Mouse (Mus musculus) intestine, embryonic 14.5 days (tissue): ENCODE data around the gene Troap. TPM values are rescaled to one million over a fixed set of nuclear protein-coding genes. Genes with fewer than 3 reads are reported as not detected.
"Not testable (repeated sequence)": the region's sequence is repeated elsewhere in the genome, so short reads cannot be mapped to it uniquely, and the experiment has no call there.

Experiments used
- ATAC-seq: fragments of 200-750 bp; cut with Nextera tagmentation; replicated peaks from 2 replicates; pipeline ENCODE4 v1.8.0; 2017; ENCODE audit warnings: low read depth, moderate number of reproducible peaks, moderate TSS enrichment, moderate library complexity; ENCODE audit not compliant: low FRiP score, low TSS enrichment
- DNase-seq: peaks from one replicate; pipeline ENCODE4 v3.0.0-alpha.2; 2018; ENCODE audit warnings: low spot score
- H3K27ac ChIP-seq: fragments of 300-500 bp; sonication (generic); 2 replicates; pipeline ENCODE4 v1.5.1; 2014; ENCODE audit warnings: low read depth, mild to moderate bottlenecking, control low read depth
- H3K27me3 ChIP-seq: fragments of 300-500 bp; sonication (generic); replicated peaks from 2 replicates; pipeline ENCODE4 v1.6.1; 2014; ENCODE audit warnings: low read length, control low read depth; ENCODE audit not compliant: control insufficient read depth, insufficient read depth
- H3K36me3 ChIP-seq: fragments of 300-500 bp; sonication (generic); 2 replicates; pipeline ENCODE4 v1.6.1; 2014; ENCODE audit warnings: low read length, control low read depth; ENCODE audit not compliant: control insufficient read depth, insufficient read depth
- H3K4me1 ChIP-seq: fragments of 300-500 bp; sonication (generic); replicated peaks from 2 replicates; pipeline ENCODE4 v1.6.1; 2014; ENCODE audit warnings: low read length, control low read depth, mixed read lengths; ENCODE audit not compliant: control insufficient read depth, insufficient read depth
- H3K4me2 ChIP-seq: fragments of 300-500 bp; sonication (generic); 2 replicates; pipeline ENCODE4 v1.6.1; 2014; ENCODE audit warnings: low read length
- H3K4me3 ChIP-seq: fragments of 300-500 bp; sonication (generic); 2 replicates; pipeline ENCODE4 v1.5.1; 2014; ENCODE audit warnings: low read depth, low read length, control low read depth, mixed read lengths
- H3K9ac ChIP-seq: fragments of 300-500 bp; sonication (generic); 2 replicates; pipeline ENCODE4 v1.6.1; 2014; ENCODE audit warnings: mild to moderate bottlenecking, low read length
- H3K9me3 ChIP-seq: fragments of 300-500 bp; sonication (generic); 2 replicates; pipeline ENCODE4 v1.6.1; 2016; ENCODE audit warnings: low read length, control low read depth; ENCODE audit not compliant: control insufficient read depth
- WGBS: fragments of 180-500 bp; shearing (Covaris S2); extraction: QIAGEN DNeasy Blood & Tissue Kit; methylation state at CpG from one replicate; pipeline ENCODE4 v1.1.7; 2014; 5-methylcytosine and 5-hydroxymethylcytosine counted together
- polyA plus RNA-seq: library from polyadenylated mRNA; unstranded; fragments of >200 nt; fragmentation: Nextera tagmentation; extraction: Ambion mirVana; gene quantifications from 2 replicates; pipeline ENCODE4 v1.2.1, GENCODE M21; 2014

Gene Troap
- polyA plus RNA-seq, 1 experiment from 2014 or later = 25.4 TPM

DNA sequence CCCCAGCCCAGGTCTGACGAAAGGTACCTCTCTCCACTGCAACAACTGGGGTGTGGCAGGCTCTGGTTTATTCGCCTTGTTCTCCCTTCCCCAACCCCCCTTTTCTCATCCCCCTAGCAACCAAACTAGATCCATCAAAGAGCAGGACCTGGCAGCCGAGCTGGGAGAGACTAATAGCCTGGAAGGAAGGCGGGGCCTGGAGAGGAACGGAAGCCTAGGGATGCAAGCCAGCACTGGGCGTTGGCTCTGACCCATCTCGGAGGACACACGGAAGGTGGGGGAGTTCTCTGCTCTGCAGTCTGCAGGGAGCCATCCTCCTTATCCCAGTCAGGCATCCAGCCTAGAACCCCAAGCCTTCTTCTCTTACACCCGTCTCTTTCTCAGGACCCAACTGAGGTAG lies 21.0 kb upstream of the Troap start:
- ATAC-seq = no peak

GRCm38 (mm10) chr15:99055040-99055439 lies 19.3 kb upstream of the Troap start, which contains the start of gene Prph:
Gene Prph, plus strand, starts transcription at chr15:99055174.
- no peak for DNase-seq
- Histone ChIP-seq H3K4me3 (peak within 1 kb of the TSS; percentile 28), H3K9ac (peak within 1 kb of the TSS; percentile 25; the same call in 1 of the 2 replicates), H3K4me1 (peaks cover 12% of the 10 kb centered on the region), H3K36me3 (no peaks in the 10 kb centered on the region), H3K4me2 (peak within 1 kb of the TSS; percentile 58), H3K27me3 (peaks cover 70% of the 10 kb centered on the region), H3K27ac (no peak within 1 kb of the TSS), H3K9me3 (no peaks in the 10 kb centered on the region)
- WGBS = 2% methylated on average over 25 of the region's 30 CpGs
- ATAC-seq = no peak

More for the DNA sequence above, 21.0 kb upstream of the Troap start:
- Histone ChIP-seq H3K27ac (no peak overlapping the region), H3K4me1 (peaks cover 12% of the 10 kb centered on the region), H3K4me3 (no peak overlapping the region), H3K4me2 (no peak overlapping the region), H3K36me3 (no peaks in the 10 kb centered on the region), H3K9ac (no peak overlapping the region), H3K9me3 (no peaks in the 10 kb centered on the region), H3K27me3 (peaks cover 56% of the 10 kb centered on the region)
- no peak for DNase-seq
- 6% methylated on average over 9 of the region's 9 CpGs for WGBS

GRCm38 (mm10) chr15:99055511-99055961 lies 18.8 kb upstream of the Troap start:
- ATAC-seq (peak; percentile 36; the same call in 1 of the 2 replicates), DNase-seq (peak; percentile 74)
- Histone ChIP-seq H3K4me2 (peak overlapping the region; percentile 58), H3K27ac (no peak overlapping the region), H3K9me3 (no peaks in the 10 kb centered on the region), H3K4me3 (peak overlapping the region; percentile 28), H3K36me3 (no peaks in the 10 kb centered on the region), H3K4me1 (peaks cover 12% of the 10 kb centered on the region), H3K27me3 (peaks cover 70% of the 10 kb centered on the region), H3K9ac (peak overlapping the region; percentile 25; the same call in 1 of the 2 replicates)
- WGBS = under 1% methylated on average over 35 of the region's 37 CpGs

- Histone ChIP-seq H3K27me3 (peaks cover 70% of the 10 kb centered on the region), H3K9me3 (no peaks in the 10 kb centered on the region), H3K4me2 (peak overlapping the region; percentile 58), H3K4me3 (0 out of 2 replicates have a peak overlapping the region, but pooled peaks have one; percentile 28), H3K36me3 (no peaks in the 10 kb centered on the region), H3K9ac (no peak overlapping the region), H3K4me1 (peaks cover 12% of the 10 kb centered on the region), H3K27ac (no peak overlapping the region)
- no peak for DNase-seq
- WGBS = 8% methylated on average over 14 of the region's 14 CpGs
- ATAC-seq = 0 out of 2 replicates have a peak, but pooled peaks have one; percentile 18
These were observed 18.0 kb upstream of the Troap start for GRCm38 (mm10) chr15:99056332-99056731.

GRCm38 (mm10) chr15:99065557-99066165 lies 8.7 kb upstream of the Troap start:
- 73% methylated on average over 12 of the region's 12 CpGs for WGBS
- Histone ChIP-seq H3K36me3 (no peaks in the 10 kb centered on the region), H3K27ac (no peak overlapping the region), H3K4me3 (no peak overlapping the region), H3K9ac (no peak overlapping the region), H3K4me1 (no peaks in the 10 kb centered on the region), H3K4me2 (no peak overlapping the region), H3K9me3 (no peaks in the 10 kb centered on the region), H3K27me3 (peaks cover 5% of the 10 kb centered on the region; the same call in 1 of the 2 replicates)
- ATAC-seq (no peak), DNase-seq (no peak)

GRCm38 (mm10) chr15:99071988-99072387 lies 2.4 kb upstream of the Troap start:
- H3K27me3 ChIP-seq = no peaks in the 10 kb centered on the region
- 97% methylated on average over 1 of the region's 1 CpGs for WGBS
- H3K9ac ChIP-seq = no peak overlapping the region
- H3K4me1 ChIP-seq = peaks cover 12% of the 10 kb centered on the region
- ATAC-seq (no peak), DNase-seq (no peak)
- H3K9me3 ChIP-seq = no peaks in the 10 kb centered on the region
- no peak overlapping the region for H3K4me2 ChIP-seq
- no peaks in the 10 kb centered on the region; the same call in 1 of the 2 replicates for H3K36me3 ChIP-seq
- H3K4me3 ChIP-seq = no peak overlapping the region
- H3K27ac ChIP-seq = no peak overlapping the region

- WGBS = under 1% methylated on average over 44 of the region's 44 CpGs
- Histone ChIP-seq H3K4me2 (peak overlapping the region; percentile 54), H3K27ac (peak overlapping the region; percentile 94), H3K36me3 (peaks cover 10% of the 10 kb centered on the region), H3K4me1 (peaks cover 12% of the 10 kb centered on the region), H3K9me3 (no peaks in the 10 kb centered on the region), H3K4me3 (peak overlapping the region; percentile 68), H3K27me3 (no peaks in the 10 kb centered on the region), H3K9ac (peak overlapping the region; percentile 70)
- ATAC-seq (peak; percentile 95), DNase-seq (peak; percentile 99)
These were observed 392 bp downstream of the Troap start for GRCm38 (mm10) chr15:99074600-99075333.

GRCm38 (mm10) chr15:99076011-99076410 lies 1.6 kb downstream of the Troap start:
- WGBS = 99% methylated on average over 3 of the region's 3 CpGs
- not testable (repeated sequence) for DNase-seq, ATAC-seq

More at GRCm38 (mm10) chr15:99076011-99076410, 1.6 kb downstream of the Troap start:
- peaks cover 12% of the 10 kb centered on the region for H3K4me1 ChIP-seq
- not testable (repeated sequence) for H3K27me3 ChIP-seq, H3K27ac ChIP-seq, H3K9ac ChIP-seq, H3K9me3 ChIP-seq
- peaks cover 22% of the 10 kb centered on the region for H3K36me3 ChIP-seq
- peak overlapping the region; percentile 54 for H3K4me2 ChIP-seq
- H3K4me3 ChIP-seq = peak overlapping the region; percentile 68; the same call in 1 of the 2 replicates
